Mouse (Mus musculus): ENCODE data around the gene Slc16a5. TPM values are rescaled to one million over a fixed set of nuclear protein-coding genes. Genes with fewer than 3 reads are reported as not detected.
"Not testable (repeated sequence)": the region's sequence is repeated elsewhere in the genome, so short reads cannot be mapped to it uniquely, and the experiment has no call there.

Slc16a5 gene
- total RNA-seq, 2 experiments from 2014 or later = not detected

DNA sequence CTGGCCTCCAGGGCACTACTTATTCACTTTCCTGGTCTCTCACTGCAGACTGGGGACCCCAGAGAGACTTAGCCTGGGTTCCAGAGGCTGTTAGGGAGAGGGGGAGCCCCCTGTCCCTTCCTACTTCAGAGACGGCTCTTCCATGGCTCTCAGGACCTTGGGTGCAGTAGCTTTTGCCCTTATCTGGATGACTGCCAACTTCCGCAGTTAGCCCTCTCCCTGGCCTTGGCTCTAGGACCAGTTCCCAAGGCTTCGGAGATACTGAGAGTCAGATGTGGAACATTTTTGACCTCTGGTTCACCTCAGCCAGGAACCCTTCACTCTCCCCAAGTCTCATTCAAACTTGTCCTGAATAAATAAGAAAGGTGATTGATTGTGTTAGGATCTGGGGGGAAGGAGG, 15.4 kb upstream of the Slc16a5 start:
- no peak for ATAC-seq (replicated peaks; ENCODE audit: low FRiP score, poor library complexity, severe bottlenecking)

DNA sequence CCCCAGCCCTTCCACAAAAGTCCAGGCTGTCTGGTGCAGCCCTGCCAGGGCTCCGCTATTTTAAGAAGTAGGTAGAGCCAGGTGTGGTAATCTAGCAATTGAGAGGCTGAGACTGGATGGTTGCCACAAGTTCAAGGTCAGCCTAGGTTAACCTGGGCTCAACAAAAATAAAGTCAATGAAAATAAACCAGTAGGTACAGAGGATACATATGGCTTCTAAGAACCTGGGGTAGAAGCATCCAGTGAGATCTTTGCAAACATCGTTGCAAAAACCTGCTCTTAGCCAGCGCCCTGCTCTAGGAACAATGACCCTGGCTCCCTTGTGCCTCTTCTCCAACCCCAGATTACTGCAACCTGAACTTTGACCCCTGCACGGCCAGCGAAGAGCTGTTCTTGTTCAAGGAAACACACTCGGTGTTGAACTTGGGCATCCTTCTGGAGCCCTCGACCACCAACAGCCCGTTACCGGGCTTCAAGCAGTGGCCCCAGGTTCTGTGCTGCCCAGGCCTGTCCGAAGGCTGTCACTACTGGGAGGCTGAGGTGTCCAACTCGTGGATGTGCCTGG, 14.9 kb upstream of the Slc16a5 start:
- ATAC-seq (replicated peaks; ENCODE audit: low FRiP score, poor library complexity, severe bottlenecking) = no peak

DNA sequence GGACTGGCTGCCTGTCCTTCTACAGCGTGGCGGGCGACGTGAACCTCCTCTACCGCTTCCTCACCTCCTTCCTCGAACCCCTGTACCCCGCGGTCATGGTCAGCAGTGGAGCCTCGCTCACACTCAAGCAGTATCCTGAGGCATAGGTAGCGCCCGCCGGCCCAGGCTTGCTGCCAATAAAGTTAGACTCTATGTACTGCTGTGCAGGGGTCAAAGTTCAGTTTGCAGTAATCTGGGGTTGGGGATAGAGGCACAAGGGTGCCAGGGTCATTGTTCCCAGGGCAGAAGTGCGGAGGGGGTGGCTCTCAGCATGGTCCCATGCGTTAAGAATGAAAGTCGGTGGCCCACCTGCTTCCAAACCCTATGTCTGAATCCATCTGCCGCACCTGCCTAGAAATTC, 14.2 kb upstream of the Slc16a5 start:
- no peak for ATAC-seq (replicated peaks; ENCODE audit: low FRiP score, poor library complexity, severe bottlenecking)

DNA sequence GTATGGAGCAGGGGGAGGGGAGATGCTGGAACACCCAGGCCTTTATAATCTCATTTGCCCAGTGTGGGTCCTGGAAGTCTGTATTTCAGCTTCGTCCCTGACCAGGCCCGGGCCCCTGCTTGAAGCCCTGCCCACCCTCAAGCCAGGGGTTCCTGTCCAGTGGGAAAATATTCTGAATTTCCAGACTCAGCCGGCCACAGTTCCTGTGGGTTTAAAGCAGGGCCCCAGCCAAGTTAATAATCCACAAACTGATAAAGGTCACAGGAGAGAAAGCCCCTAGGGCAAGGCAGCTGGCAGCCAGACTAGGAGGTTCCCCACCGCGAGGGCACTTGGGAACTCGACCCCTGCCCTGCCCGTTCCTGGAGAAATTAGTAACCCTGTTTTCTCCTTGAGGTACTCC, 13.3 kb upstream of the Slc16a5 start:
- no peak for ATAC-seq (replicated peaks; ENCODE audit: low FRiP score, poor library complexity, severe bottlenecking)

DNA sequence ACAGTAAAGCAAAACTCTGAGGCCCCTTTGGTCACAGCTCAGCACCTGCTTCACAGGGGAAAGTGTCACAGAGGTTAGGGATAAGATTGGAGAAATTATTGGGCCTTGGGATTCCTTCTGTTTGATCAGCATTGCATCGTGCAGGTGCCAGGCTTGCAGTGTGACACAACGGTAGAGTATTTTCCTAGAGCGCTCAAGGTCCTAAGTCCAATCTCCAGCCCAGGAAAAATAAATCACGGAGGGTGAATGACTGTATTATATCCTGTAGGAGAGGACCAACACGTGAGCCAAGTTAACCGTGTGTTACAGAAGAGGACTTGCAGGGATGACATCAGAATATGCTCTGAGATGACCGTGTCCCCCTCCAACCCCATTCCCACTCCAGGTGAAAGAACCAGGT, 12.1 kb upstream of the Slc16a5 start:
- ATAC-seq (replicated peaks; ENCODE audit: low FRiP score, poor library complexity, severe bottlenecking) = no peak

DNA sequence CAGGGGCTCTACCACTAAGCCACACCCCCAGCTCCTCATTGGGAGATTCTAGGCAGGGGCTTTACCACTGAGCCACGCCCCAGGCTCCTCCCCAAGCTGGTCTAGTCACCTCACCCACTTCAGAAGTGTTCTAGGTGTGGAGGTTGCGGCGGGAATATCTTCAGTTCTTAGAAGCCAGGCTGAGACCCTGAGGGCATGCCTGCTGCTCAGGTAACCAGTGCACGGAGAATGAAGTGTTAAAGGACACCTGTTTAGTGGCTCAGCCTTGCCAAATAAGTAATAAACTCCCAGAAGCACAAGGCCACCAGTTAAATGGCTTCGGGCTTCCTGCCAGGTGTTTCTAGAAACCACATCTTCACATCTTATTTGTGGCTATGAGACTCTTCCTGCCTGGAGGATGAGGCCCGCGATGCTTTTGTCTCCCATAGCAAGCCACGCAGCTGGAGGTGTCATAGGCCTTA, 10.5 kb upstream of the Slc16a5 start:
- no peak for ATAC-seq (replicated peaks; ENCODE audit: low FRiP score, poor library complexity, severe bottlenecking)

DNA sequence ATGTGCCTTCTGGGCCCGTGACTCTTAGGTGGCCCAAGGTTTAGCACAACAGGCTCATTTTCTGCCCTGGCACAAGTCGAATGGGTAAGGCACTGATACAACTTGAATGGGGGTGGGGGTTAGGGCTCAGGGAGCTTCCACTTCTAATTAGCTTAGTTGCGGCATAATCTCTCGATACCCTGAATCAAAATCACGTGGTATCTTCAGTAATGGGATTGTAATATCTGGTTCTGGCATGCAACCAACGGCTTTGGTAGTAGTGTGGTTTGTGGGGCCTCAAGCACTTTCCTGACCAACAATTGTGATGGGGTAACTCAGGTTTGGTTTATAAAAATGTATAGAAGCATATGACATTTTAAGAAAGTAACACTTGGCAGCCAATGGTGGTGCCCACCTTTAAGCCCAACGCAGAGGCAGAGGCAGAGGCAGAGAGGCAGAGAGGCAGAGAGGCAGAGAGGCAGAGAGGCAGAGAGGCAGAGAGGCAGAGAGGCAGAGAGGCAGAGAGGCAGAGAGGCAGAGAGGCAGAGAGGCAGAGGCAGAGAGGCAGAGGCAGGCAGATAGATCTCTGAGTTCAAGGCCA, 9.9 kb upstream of the Slc16a5 start:
- ATAC-seq (replicated peaks; ENCODE audit: low FRiP score, poor library complexity, severe bottlenecking) = no peak

DNA sequence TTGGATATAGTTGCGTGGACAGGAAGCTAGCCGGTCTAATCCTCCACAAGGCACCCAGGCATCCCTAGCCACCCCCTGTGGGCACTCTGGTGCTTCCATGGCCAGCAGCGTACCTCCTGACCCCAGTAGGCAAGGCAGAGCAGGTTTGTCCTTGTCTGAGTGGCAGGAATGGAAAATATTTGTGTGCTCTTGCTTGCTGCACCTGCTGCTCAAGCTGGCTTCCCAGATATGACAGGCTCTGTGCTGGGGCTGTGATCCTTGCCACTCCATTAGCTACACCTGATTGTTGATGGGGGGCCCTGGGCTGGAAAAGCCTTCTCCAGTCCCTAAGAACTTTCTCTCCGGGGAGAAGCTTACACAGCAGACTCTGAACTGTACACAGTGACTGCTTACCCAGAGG, 9.0 kb upstream of the Slc16a5 start:
- no peak for ATAC-seq (replicated peaks; ENCODE audit: low FRiP score, poor library complexity, severe bottlenecking)

DNA sequence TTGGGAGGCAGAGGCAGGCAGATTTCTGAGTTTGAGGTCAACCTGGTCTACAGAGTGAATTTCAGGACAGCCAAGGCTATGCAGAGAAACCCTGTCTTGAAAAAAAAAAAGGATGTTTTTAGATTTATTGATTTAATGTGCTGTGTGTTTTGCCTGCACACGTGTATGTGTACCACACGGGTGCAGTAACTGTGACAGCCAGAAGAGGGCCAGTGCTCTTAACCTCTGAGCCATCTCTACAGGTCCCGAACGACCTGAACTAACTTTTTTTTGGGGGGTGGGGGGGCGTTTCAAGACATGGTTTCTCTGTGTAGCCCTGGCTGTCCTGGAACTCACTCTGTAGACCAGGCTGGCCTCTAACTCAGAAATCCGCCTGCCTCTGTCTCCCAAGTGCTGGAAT, 7.5 kb upstream of the Slc16a5 start:
- not testable (repeated sequence) for ATAC-seq (replicated peaks; ENCODE audit: low FRiP score, poor library complexity, severe bottlenecking)

DNA sequence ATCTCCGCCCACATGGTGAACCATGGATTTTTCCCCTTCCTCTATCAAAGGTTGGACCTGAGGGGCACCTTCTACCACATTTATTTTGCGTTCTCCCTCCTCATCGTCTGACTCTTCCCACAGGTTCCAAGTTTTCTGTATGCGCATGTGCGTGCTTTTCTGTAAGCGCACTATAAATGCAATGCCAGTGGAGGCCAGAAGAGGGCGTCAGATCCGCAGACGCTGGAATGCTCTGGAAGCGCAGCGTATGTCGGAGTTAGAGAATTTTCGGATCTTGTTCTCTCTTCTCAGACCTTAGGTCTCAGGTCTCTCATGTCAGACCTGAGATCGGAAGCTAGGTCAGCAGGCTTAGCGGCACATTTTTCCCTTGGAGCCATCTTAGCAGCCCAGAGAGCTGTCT, 6.7 kb upstream of the Slc16a5 start:
- no peak for ATAC-seq (replicated peaks; ENCODE audit: low FRiP score, poor library complexity, severe bottlenecking)

DNA sequence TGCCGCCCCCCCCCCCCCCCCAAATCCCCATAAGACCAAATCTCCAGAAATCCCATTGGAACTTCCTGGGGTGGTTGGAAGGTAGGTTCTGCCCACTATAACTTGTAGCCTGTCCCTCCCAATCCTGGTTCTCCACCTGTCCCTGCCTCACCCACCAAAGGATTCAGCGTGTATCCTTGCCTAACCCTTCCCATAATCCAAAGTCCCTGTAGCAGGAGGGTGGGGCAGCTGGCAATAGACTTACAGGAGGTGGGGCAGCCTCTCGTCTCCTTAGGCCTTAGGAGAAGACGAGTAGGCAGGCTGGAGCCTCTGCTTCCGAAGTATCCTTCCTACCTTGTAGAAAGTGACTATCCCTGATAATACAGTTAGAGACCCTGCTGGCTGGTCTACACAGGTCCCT, 6.1 kb upstream of the Slc16a5 start:
- no peak for ATAC-seq (replicated peaks; ENCODE audit: low FRiP score, poor library complexity, severe bottlenecking)

DNA sequence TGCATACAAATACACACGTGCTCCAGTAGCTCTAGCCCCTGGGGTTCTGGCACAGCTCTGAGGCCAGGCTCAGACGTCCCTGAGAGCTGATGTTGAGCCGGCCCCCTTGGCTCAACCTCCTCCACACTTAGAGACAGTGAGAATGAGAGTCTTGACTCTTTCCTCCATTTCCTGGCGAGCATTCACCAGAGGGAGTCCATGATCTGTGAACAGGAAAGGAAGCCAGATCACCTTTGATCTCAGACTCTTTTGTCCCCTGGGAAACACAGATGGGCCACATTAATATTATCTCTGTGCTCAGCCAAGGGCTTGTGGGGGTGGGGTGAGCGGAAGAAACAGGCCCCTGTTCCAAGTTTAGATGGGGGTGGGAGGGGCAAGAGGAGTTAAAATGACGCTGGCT, 4.9 kb upstream of the Slc16a5 start:
- no peak for ATAC-seq (replicated peaks; ENCODE audit: low FRiP score, poor library complexity, severe bottlenecking)

DNA sequence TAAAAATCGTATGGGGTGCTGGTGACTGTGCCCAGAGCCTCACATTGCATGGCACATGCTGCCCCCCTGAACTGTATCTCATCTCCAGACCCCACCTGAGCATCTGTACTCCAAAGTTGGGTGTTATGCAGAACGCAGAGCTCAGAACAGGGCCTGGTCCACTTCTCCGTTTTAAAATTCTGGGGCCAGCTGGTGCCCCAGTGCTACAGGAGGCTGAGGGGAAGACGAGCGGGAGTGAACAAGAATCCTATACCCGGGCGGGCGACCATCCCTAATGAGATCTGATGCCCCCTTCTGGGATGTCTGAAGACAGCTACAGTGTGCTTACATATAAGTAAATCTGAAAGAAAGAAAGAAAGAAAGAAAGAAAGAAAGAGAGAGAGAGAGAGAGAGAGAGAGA, 1.3 kb upstream of the Slc16a5 start:
- no peak for ATAC-seq (replicated peaks; ENCODE audit: low FRiP score, poor library complexity, severe bottlenecking)

DNA sequence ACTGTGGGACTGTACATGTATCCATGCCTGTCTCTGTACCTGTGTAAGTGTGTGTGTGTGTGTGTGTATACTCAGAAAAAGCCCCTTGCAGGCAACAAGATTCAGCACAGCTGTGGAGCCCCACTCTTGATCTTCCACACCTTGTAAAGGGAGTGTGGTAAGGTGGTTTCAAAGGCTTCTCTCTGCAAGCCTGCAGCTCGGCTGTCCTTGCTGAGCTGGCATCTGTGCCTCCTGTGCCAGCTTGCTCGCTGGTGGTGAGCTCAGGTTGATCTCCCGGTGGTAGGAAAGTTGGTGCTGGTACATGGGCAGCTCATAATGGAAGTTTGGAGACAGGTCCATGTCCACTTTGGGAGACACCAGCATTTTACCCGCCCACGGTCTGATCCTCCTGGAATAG, 430 bp upstream of the Slc16a5 start:
- ATAC-seq (replicated peaks; ENCODE audit: low FRiP score, poor library complexity, severe bottlenecking) = no peak

DNA sequence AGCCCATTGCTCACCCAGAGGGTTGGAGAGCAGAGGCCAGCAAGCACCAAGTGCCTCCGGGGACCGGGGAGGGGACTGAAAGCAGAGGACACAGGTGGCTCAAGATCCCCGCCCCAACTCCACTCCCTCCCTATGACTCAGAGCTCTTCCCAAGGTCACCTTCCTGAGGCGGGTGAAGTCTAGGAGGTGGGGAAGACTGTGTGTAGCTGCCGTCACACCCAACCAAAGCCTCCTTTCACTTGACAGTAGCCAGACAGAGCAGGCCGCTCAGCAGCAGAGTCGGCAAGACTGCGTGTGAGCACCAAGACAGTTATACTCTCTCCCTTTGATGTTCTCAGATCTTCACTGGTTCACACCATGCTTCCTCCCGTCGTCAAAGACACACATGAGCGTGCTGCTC, 1.1 kb downstream of the Slc16a5 start:
- ATAC-seq (replicated peaks; ENCODE audit: low FRiP score, poor library complexity, severe bottlenecking) = no peak

DNA sequence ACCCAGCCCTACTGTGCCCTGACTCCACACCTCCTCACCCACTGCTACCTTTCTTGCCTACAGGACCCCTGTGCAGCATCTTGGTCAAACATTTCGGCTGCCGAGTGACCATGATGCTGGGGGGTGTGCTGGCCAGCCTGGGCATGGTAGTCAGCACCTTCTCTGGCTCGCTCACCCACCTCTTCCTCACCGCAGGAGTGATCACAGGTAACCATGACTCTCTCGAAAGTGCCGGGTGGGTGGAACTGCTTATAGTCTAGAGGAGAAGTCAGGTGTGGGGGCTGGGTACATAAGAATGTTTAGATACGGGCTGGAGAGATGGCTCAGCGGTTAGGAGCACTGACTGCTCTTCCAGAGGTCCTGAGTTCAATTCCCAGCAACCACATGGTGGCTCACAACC, 2.6 kb downstream of the Slc16a5 start:
- no peak for ATAC-seq (replicated peaks; ENCODE audit: low FRiP score, poor library complexity, severe bottlenecking)

DNA sequence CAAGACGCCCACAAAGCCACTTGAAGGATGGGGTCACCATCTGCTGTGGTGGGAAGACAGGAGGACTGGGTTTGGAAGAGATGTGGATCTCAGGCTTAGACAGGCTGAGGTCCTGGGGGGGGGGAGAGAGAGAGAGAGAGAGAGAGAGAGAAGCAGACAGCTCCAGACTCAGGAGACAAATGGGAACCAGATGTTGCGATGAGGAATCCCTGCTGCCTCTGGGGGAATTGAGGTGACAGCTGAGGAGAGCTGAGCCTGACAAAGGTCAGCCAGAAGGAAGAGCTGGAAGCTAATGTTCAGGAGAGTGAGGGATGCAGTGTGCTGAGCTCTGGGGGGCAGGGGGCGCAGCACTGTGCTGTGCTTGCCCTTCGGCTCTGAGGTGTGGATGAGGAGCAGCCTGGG, 4.9 kb downstream of the Slc16a5 start:
- 0 out of 2 replicates have a peak, but pooled peaks have one; percentile 3 for ATAC-seq (replicated peaks; ENCODE audit: low FRiP score, poor library complexity, severe bottlenecking)

DNA sequence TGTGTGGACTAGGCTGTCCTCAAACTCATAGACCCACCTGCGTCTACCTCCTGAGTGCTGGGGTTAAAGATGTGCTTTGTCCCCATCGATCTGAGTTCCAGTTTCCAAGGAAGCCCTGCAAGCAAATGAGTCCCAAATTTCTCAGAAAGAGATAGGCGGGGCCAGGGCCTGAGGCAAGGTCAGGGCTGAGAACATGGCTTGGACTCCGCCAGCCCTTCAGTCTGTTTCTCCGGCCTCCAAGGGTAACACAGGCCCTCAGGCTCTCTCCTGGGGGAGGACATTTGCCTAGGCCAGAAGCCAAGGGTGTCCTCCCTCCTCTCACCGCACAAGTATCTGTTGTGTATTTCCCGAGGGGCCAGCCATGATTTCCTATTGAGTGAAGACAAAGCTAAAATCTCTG, 9.9 kb downstream of the Slc16a5 start:
- no peak for ATAC-seq (replicated peaks; ENCODE audit: low FRiP score, poor library complexity, severe bottlenecking)

DNA sequence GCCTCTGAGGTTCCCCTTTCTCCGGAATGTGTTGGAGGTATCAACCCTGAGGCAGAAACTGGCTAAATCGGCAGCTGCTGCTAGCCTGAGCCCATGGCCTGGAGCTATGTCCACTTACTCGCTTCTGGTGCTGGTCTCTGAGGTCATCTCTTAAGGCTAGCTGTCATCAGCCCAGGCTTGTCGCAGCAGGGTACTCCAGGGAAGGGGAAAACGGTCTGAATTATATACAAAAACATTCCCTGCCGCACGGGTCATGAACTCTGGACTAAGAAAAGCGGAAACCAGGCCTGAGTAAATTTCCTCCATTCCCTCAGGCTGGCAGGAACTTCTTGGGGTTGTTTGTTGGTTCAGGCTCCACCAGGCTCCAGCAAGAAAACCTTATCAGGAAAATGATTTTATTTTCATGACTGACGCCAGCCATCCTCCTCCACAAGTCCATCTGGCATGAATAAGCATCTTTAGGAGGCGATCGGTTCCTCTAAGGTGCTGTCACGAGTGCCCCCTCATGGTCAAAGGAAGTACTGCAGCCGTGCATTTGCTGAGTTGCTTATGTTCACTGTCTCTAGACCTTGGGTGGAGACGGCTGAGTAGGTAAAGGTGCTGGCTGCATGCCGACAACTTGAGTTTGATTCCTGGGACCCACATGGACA, 11.5 kb downstream of the Slc16a5 start:
- peak; percentile 80 for ATAC-seq (replicated peaks; ENCODE audit: low FRiP score, poor library complexity, severe bottlenecking)

DNA sequence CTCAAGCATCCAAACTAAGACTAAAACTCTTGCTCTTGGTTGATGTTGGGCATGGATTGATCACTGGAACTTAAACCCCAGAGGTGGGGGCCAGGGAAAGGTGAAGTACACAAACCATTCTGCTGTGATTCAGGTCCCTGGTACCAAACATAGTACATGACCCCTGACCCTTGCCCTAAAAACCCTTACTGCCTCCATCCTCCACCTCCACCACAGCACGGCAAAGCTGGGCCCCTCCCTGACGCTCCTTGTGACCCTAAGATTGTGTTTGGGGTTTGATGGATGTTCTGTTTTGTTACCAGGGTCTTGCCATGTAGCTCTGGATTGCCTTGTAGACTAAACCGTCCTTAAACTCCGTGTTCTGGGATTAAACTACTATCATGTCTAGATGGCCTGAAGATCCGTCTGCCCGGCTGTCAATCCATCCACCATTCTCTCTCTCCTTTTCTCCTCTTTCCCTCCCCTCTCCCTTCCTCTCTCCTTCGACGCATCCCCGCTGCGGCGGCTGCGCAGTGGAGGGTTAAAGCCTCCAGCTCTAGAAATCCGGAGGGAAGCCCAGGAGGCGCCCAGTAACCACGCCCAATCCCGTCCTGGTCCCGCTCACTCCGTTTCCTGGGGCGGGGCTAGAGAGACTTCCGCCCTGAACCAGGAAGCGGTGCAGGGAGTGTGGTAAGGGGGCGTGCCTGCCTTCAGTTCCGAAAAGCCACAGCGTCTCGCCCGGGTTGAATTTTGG, 12.9 kb downstream of the Slc16a5 start, which contains the start of gene Armc7:
Gene Armc7 (plus strand): TSS at position 643 of the 733 bp plus-strand sequence.
- peak; percentile 88 for ATAC-seq (replicated peaks; ENCODE audit: low FRiP score, poor library complexity, severe bottlenecking)

DNA sequence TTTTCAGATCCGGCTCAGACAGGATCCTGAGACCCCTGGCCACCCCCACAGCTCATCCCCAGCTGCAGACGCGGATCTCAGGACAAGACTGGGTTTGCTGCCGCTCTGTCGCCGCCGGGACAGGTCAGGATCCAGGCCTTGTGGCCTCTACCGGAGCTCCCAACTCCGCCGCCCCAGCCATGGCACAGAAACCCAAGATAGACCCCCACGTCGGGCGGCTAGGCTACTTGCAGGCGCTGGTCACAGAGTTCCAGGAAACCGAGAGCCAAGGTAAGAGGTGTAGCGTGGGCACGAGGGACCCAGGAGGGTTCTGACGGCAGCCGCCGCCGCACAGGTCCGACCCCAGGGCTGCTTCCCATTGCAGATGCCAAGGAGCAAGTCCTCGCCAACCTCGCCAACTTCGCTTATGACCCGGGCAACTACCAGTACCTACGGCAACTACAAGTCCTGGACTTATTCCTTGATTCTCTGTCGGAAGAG, 13.5 kb downstream of the Slc16a5 start:
- peak; percentile 33 for ATAC-seq (replicated peaks; ENCODE audit: low FRiP score, poor library complexity, severe bottlenecking)
